Mouse (Mus musculus) lung, postnatal 14 days (tissue): Measurements from ENCODE around the gene Wnk1.
"Not testable (repeated sequence)": the region's sequence is repeated elsewhere in the genome, so short reads cannot be mapped to it uniquely, and the experiment has no call there.

Source experiments
- DNase-seq: peaks from one replicate; pipeline ENCODE4 v3.0.0; 2021

Wnk1 gene

GRCm38 (mm10) chr6:120038366-120039255 is at the start of gene Wnk1:
Wnk1 (minus strand) TSS chr6:120038672.
- peak; percentile 97 for DNase-seq

DNA sequence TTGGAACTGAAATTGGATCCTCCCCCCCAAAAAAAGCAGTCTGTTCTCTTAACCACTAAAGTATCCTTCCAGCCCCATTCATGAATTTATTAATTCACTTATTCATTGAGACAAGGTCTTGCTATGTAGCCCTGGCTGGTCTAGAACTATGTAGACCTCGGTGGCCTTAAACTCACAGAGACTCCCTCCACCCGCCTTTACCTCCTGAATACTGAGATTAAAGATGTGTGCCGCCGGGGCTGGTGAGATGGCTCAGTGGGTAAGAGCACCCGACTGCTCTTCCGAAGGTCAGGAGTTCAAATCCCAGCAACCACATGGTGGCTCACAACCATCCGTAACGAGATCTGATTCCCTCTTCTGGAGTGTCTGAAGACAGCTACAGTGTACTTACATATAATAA is 48.6 kb upstream of the Wnk1 start:
- not testable (repeated sequence) for DNase-seq

DNA sequence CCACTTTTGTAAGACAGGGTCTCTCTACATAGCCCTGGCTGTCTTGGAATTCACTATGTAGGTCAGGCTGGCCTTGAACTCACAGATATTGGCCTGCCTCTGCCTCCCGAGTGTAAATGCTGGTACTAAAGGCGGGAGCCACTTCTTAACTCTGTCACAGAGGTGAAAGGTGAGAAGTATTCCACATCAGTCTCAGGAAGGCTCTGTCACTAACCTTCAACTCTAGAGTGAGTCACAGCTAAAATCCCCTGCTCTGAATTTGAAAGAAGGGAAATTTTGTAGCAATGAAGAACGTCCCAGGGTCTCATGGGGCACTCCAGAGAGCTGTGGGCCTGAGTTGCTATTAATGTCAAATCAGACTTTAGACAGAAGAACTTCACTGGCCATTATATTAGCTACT is 47.4 kb upstream of the Wnk1 start:
- DNase-seq = no peak

DNA sequence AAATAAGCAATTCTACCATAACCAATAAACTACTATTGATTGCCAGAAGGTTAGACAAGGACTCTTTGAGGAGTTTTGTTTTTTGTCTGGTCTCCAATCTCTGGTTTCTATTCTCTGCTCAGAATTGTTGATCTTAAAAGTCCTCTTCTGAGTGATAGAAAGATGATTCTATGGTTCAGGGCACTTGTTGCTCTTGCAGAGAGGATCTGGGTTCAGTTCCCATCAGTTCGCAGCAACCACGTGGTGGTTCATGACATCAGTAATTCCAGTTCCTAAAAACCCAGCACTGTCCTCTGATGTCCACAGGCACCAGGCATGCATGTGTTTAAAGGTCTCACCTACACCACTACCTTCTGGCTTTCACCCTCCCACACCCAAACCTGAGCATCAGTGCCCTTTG is 46.5 kb upstream of the Wnk1 start:
- DNase-seq = no peak

GRCm38 (mm10) chr6:120083442-120083841 is 45.0 kb upstream of the Wnk1 start:
- no peak for DNase-seq

GRCm38 (mm10) chr6:120082951-120083411 is 44.5 kb upstream of the Wnk1 start:
- DNase-seq = no peak

- no peak for DNase-seq
These were observed 43.9 kb upstream of the Wnk1 start for GRCm38 (mm10) chr6:120082251-120082950.

- DNase-seq = no peak
These were observed 43.0 kb upstream of the Wnk1 start for GRCm38 (mm10) chr6:120081516-120081915.

- DNase-seq = no peak
These were observed 41.1 kb upstream of the Wnk1 start for GRCm38 (mm10) chr6:120079547-120079946.

DNA sequence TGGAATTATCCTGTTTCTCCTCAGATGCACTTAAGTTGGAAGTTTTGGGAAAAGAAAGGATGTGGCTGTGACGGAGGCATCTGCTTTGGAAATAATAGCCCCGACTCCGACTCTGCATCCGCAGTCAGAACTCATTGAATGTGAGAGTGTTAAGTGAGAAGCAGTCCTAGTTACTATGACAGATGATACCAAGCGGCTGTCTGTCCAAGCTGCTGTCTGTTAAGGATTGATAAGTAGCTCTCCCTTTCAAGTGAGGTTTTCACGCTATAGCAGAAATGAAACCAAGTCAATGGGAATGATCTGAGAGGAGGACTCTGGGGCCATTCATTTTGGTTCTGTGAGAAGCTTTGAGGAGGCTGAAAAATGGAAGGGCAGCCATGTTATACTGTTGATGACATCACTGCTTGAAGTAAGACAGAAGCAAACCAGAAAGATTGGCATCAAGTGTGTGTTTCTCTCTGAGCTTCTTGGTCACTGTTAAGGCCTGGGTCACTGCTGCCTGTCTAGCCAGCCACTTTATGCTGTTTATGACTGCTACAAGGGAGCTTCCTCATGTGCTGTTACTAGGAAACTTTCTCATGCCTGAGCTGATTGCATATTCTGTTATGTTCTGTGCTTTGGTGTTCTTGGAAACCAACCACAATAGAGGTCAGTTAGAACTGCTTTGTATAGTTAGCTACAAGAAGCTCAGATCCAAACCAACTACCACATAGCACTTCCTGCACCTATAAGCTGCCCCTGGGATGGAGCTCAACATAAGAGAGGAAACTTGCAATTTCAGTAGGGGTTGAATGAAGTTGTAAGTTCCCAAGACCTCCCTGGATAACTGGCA is 38.4 kb upstream of the Wnk1 start:
- DNase-seq = no peak

DNA sequence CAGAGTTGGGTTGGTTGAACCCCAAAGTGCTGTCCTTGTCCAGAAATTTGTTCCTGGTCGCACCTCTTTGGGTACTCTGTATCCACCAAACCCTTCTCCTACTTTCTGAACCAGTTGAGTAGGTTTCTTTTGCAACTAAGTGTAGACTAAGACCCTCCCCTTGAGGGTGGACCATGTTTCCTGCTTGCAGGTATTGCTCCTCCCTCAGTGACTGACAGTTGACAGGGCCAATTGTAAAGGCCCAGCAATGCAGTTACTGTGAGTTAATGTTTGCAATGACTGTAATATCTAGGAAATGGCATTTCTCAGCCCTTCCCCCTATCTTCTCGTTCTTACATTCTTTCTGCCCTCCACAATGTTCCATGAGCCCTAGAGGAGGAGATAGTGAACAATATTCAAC is 34.2 kb upstream of the Wnk1 start:
- no peak for DNase-seq

- DNase-seq = no peak
These were observed 31.1 kb upstream of the Wnk1 start for GRCm38 (mm10) chr6:120069546-120069945.

DNA sequence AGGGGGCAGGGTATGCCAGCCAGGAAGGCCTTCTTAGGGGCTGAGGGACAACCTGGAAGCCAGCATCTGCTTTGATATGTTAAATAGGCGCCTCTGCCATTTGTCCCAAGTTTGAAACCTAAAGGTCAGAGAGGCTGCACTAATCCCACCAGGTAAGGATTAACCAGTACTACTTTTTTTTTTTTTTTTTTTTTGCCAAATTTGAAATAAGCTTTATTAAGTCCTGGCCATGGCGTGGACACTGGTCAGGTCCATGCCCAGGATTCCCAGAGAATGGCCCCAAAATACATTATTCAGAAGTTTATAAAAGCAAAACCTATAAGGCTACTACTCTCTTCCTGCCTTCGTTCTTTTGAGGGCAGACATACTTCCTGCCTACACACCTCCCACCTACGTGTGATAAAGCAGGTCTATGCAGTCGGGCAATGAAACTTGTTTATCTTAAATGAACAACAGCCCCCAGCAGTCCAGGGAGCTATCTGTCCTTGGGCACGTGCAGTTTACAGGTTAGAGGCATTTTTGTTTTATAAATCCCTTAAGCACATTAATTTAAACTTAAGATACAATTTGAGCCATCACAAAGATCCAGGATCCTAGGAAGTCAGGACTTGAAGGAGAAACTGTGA is 27.2 kb upstream of the Wnk1 start:
- DNase-seq = no peak

- no peak for DNase-seq
These were observed 26.2 kb upstream of the Wnk1 start for GRCm38 (mm10) chr6:120064627-120065026.

DNA sequence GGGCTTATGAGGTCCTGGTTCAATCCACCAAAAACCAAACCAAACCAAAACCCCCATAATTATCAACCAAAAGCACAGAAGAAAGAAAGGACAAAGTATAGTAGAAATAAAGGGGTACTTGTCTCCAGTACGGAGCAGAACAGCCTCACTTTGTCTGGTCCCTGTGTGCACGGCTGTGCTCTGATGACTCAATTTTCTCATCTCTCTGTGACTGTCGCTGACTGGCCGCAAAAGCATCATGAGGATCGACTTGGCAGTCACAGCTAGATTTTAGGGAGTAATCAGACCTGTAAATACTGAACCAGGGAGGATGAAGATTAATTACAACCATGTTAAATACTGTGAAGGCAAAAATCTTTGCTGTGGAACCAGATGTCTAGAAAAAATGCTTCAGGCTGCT is 24.5 kb upstream of the Wnk1 start:
- no peak for DNase-seq

GRCm38 (mm10) chr6:120055666-120056540 is 17.4 kb upstream of the Wnk1 start:
- DNase-seq = no peak

GRCm38 (mm10) chr6:120054412-120054811 is 15.9 kb upstream of the Wnk1 start:
- DNase-seq = no peak

DNA sequence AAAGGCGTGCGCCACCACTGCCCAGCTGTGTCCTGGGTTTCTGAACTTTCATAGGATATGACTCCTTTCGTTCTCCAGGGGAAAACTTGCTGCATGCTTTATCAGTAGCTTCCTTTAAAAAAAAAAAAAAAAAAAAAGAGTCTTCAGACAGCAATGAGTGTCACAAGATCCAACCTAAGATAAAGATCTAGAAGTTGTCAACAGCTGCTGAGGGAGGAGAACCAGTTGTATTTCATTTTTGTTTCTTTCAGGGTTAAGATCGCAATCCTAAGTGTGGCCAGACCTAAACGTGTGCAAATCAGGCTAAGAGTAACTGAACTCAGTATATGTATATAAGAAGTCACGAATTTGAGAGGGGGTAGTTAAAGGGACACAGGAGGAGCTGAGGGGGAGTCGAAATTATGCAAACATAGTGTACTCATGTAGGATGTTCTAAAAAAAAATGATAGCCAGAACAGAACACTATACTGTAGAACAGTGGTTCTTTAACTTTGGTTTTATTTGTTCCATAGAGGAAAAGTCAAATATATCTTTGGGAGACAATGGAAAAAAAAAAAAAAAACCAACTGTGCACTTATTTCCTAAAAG is 9.3 kb upstream of the Wnk1 start:
- DNase-seq = no peak

GRCm38 (mm10) chr6:120045406-120045805 is 6.9 kb upstream of the Wnk1 start:
- no peak for DNase-seq

GRCm38 (mm10) chr6:120042632-120043220 is 4.3 kb upstream of the Wnk1 start:
- DNase-seq = no peak

DNA sequence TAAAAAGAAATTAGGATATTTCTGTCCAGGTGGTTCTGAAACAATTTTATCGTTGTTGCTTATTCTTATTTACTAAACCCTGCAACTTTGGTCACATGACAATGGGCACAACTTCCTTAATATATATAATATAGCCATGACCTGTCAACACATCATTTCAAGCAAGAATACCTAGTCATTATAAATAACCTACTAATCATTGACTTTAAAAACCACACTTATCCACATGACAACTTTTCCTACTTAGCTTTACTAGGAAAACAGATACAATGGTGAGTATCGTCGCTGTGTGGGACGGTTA is 2.0 kb upstream of the Wnk1 start:
- no peak for DNase-seq
